Mouse (Mus musculus) embryonic facial prominence, embryonic 13.5 days (tissue): ENCODE results near the gene Casp7. TPM values are rescaled to one million over a fixed set of nuclear protein-coding genes. Genes with fewer than 3 reads are reported as not detected.
A peak's percentile ranks its signal among the peaks of the same experiment; 100 is the strongest.
"Not testable (repeated sequence)": the region's sequence is repeated elsewhere in the genome, so short reads cannot be mapped to it uniquely, and the experiment has no call there.

ENCODE experiments used
- ATAC-seq: fragments of 200-750 bp; cut with Nextera tagmentation; 2 replicates; pipeline ENCODE4 v1.8.0; 2017; ENCODE audit warnings: low read depth; ENCODE audit not compliant: insufficient number of reproducible peaks, insufficient read depth, low FRiP score, low TSS enrichment
- H3K27ac ChIP-seq: fragments of 300-500 bp; sonication (generic); 2 replicates; pipeline ENCODE4 v1.5.1; 2015; ENCODE audit warnings: moderate library complexity, mild to moderate bottlenecking, inconsistent platforms
- H3K27me3 ChIP-seq: fragments of 300-500 bp; sonication (generic); 2 replicates; pipeline ENCODE4 v1.6.1; 2015; ENCODE audit warnings: mild to moderate bottlenecking, inconsistent platforms
- H3K36me3 ChIP-seq: fragments of 300-500 bp; sonication (generic); 2 replicates; pipeline ENCODE4 v1.6.1; 2015; ENCODE audit warnings: mild to moderate bottlenecking, inconsistent platforms
- H3K4me1 ChIP-seq: fragments of 300-500 bp; sonication (generic); 2 replicates; pipeline ENCODE4 v1.6.1; 2015; ENCODE audit warnings: inconsistent platforms
- H3K4me2 ChIP-seq: fragments of 300-500 bp; sonication (generic); 2 replicates; pipeline ENCODE4 v1.6.1; 2015; ENCODE audit warnings: moderate library complexity, mild to moderate bottlenecking, inconsistent platforms
- H3K4me3 ChIP-seq: fragments of 300-500 bp; sonication (generic); 2 replicates; pipeline ENCODE4 v1.5.1; 2015; ENCODE audit warnings: mild to moderate bottlenecking, inconsistent platforms
- H3K9ac ChIP-seq: fragments of 300-500 bp; sonication (generic); 2 replicates; pipeline ENCODE4 v1.6.1; 2015; ENCODE audit warnings: mild to moderate bottlenecking, inconsistent platforms
- H3K9me3 ChIP-seq: fragments of 300-500 bp; sonication (generic); 2 replicates; pipeline ENCODE4 v1.6.1; 2016; ENCODE audit warnings: inconsistent platforms
- WGBS: fragments of 180-500 bp; shearing (Covaris S2); methylation state at CpG from one replicate; pipeline ENCODE4 v1.1.7; 2015; ENCODE audit warnings: mixed read lengths; 5-methylcytosine and 5-hydroxymethylcytosine counted together
- polyA plus RNA-seq: library from polyadenylated mRNA; unstranded; fragments of >200 nt; fragmentation: Nextera tagmentation; extraction: Ambion mirVana; gene quantifications from 2 replicates; pipeline ENCODE4 v1.2.1, GENCODE M21; 2015

The Casp7 gene
- polyA plus RNA-seq, 1 experiment from 2014 or later: 29.6 TPM

- Histone ChIP-seq H3K9ac (no peak overlapping the region), H3K4me1 (0 out of 2 replicates have a peak, but pooled peaks cover 3% of the 10 kb centered on the region), H3K36me3 (peaks cover 45% of the 10 kb centered on the region), H3K27me3 (no peaks in the 10 kb centered on the region), H3K9me3 (peaks cover 4% of the 10 kb centered on the region; the same call in 1 of the 2 replicates), H3K4me3 (no peak overlapping the region), H3K4me2 (no peak overlapping the region), H3K27ac (no peak overlapping the region)
- 91% methylated on average over 4 of the region's 4 CpGs for WGBS
- no peak for ATAC-seq
Observed at GRCm38 (mm10) chr19:56405824-56406223, 8.9 kb downstream of the Casp7 start.

GRCm38 (mm10) chr19:56406581-56406980 is 9.7 kb downstream of the Casp7 start:
- Histone ChIP-seq H3K9me3 (peaks cover 4% of the 10 kb centered on the region; the same call in 1 of the 2 replicates), H3K27ac (no peak overlapping the region), H3K27me3 (no peaks in the 10 kb centered on the region), H3K4me3 (no peak overlapping the region), H3K9ac (no peak overlapping the region), H3K4me1 (0 out of 2 replicates have a peak, but pooled peaks cover 3% of the 10 kb centered on the region), H3K4me2 (no peak overlapping the region), H3K36me3 (peaks cover 45% of the 10 kb centered on the region)
- no peak for ATAC-seq
- WGBS: 88% methylated on average over 7 of the region's 7 CpGs

GRCm38 (mm10) chr19:56409884-56410283 is 13.0 kb downstream of the Casp7 start:
- H3K4me3 ChIP-seq, H3K9me3 ChIP-seq, H3K9ac ChIP-seq, H3K27ac ChIP-seq, ATAC-seq, H3K4me1 ChIP-seq, H3K4me2 ChIP-seq, H3K27me3 ChIP-seq: not testable (repeated sequence)
- peaks cover 34% of the 10 kb centered on the region for H3K36me3 ChIP-seq
- WGBS: 93% methylated on average over 4 of the region's 4 CpGs

- H3K4me2 ChIP-seq: no peak overlapping the region
- no peak overlapping the region for H3K27ac ChIP-seq
- H3K9ac ChIP-seq: no peak overlapping the region
- WGBS: 64% methylated on average over 4 of the region's 4 CpGs
- no peaks in the 10 kb centered on the region for H3K9me3 ChIP-seq
- no peaks in the 10 kb centered on the region for H3K27me3 ChIP-seq
- no peak for ATAC-seq
- peaks cover 12% of the 10 kb centered on the region for H3K4me1 ChIP-seq
- H3K4me3 ChIP-seq: no peak overlapping the region
- H3K36me3 ChIP-seq: no peaks in the 10 kb centered on the region
Observed at GRCm38 (mm10) chr19:56418404-56418803, 21.5 kb downstream of the Casp7 start.

- ATAC-seq: no peak
- 28% methylated on average over 9 of the region's 9 CpGs for WGBS
- no peak overlapping the region for H3K27ac ChIP-seq
- H3K4me1 ChIP-seq: peaks cover 23% of the 10 kb centered on the region
- no peaks in the 10 kb centered on the region for H3K27me3 ChIP-seq
- no peaks in the 10 kb centered on the region for H3K36me3 ChIP-seq
- no peaks in the 10 kb centered on the region for H3K9me3 ChIP-seq
- H3K4me2 ChIP-seq: no peak overlapping the region
- H3K4me3 ChIP-seq: no peak overlapping the region
- H3K9ac ChIP-seq: no peak overlapping the region
Observed at GRCm38 (mm10) chr19:56419452-56419851, 22.5 kb downstream of the Casp7 start.

GRCm38 (mm10) chr19:56420345-56420744 is 23.4 kb downstream of the Casp7 start:
- Histone ChIP-seq H3K27me3 (no peaks in the 10 kb centered on the region), H3K27ac (no peak overlapping the region), H3K9me3 (no peaks in the 10 kb centered on the region), H3K36me3 (no peaks in the 10 kb centered on the region), H3K4me3 (no peak overlapping the region), H3K9ac (no peak overlapping the region), H3K4me1 (peaks cover 29% of the 10 kb centered on the region), H3K4me2 (no peak overlapping the region)
- 84% methylated on average over 3 of the region's 3 CpGs for WGBS
- ATAC-seq: no peak

GRCm38 (mm10) chr19:56422476-56423338 is 25.8 kb downstream of the Casp7 start:
- Histone ChIP-seq H3K4me3 (no peak overlapping the region), H3K9me3 (no peaks in the 10 kb centered on the region), H3K4me1 (peaks cover 41% of the 10 kb centered on the region), H3K27ac (no peak overlapping the region), H3K36me3 (no peaks in the 10 kb centered on the region), H3K27me3 (no peaks in the 10 kb centered on the region), H3K4me2 (peak overlapping the region; percentile 42), H3K9ac (no peak overlapping the region)
- WGBS: 22% methylated on average over 14 of the region's 14 CpGs
- ATAC-seq: 0 out of 2 replicates have a peak, but pooled peaks have one; percentile 11

- WGBS: 45% methylated on average over 12 of the region's 12 CpGs
- Histone ChIP-seq H3K9ac (no peak overlapping the region), H3K9me3 (no peaks in the 10 kb centered on the region), H3K4me1 (peaks cover 41% of the 10 kb centered on the region), H3K27ac (no peak overlapping the region), H3K27me3 (no peaks in the 10 kb centered on the region), H3K4me3 (no peak overlapping the region), H3K36me3 (no peaks in the 10 kb centered on the region), H3K4me2 (peak overlapping the region; percentile 42; the same call in 1 of the 2 replicates)
- no peak for ATAC-seq
Observed at GRCm38 (mm10) chr19:56423370-56423769, 26.4 kb downstream of the Casp7 start.

- H3K36me3 ChIP-seq: no peaks in the 10 kb centered on the region
- ATAC-seq: no peak
- no peak overlapping the region for H3K27ac ChIP-seq
- 70% methylated on average over 17 of the region's 17 CpGs for WGBS
- H3K27me3 ChIP-seq: no peaks in the 10 kb centered on the region
- no peak overlapping the region for H3K4me2 ChIP-seq
- no peak overlapping the region for H3K9ac ChIP-seq
- H3K4me3 ChIP-seq: no peak overlapping the region
- no peaks in the 10 kb centered on the region for H3K9me3 ChIP-seq
- peaks cover 36% of the 10 kb centered on the region for H3K4me1 ChIP-seq
Observed at GRCm38 (mm10) chr19:56424606-56425395, 27.9 kb downstream of the Casp7 start.

- Histone ChIP-seq H3K4me3 (no peak overlapping the region), H3K27me3 (no peaks in the 10 kb centered on the region)
- WGBS: 63% methylated on average over 9 of the region's 9 CpGs
Observed at GRCm38 (mm10) chr19:56425492-56425891, 28.6 kb downstream of the Casp7 start.

GRCm38 (mm10) chr19:56430369-56430768 is 33.4 kb downstream of the Casp7 start:
- H3K36me3 ChIP-seq: peaks cover 10% of the 10 kb centered on the region; the same call in 1 of the 2 replicates
- no peaks in the 10 kb centered on the region for H3K9me3 ChIP-seq
- no peak overlapping the region for H3K4me3 ChIP-seq
- no peak for ATAC-seq
- no peaks in the 10 kb centered on the region for H3K27me3 ChIP-seq
- WGBS: 42% methylated on average over 8 of the region's 8 CpGs
- no peak overlapping the region for H3K9ac ChIP-seq
- H3K27ac ChIP-seq: no peak overlapping the region
- peaks cover 28% of the 10 kb centered on the region for H3K4me1 ChIP-seq
- no peak overlapping the region for H3K4me2 ChIP-seq

More at GRCm38 (mm10) chr19:56425492-56425891, 28.6 kb downstream of the Casp7 start:
- Histone ChIP-seq H3K9me3 (no peaks in the 10 kb centered on the region), H3K4me2 (no peak overlapping the region), H3K4me1 (peaks cover 39% of the 10 kb centered on the region), H3K27ac (no peak overlapping the region; the same call in 1 of the 2 replicates), H3K9ac (no peak overlapping the region), H3K36me3 (no peaks in the 10 kb centered on the region)
- ATAC-seq: no peak
